Mouse (Mus musculus) G1E (cell line): Measurements from ENCODE around the gene Inhbb.

ENCODE experiments used
- CTCF ChIP-seq: IDR thresholded peaks from 2 replicates; pipeline ENCODE4 v1.5.1; 2012; ENCODE audit warnings: low read depth, low read length, inconsistent platforms, mixed read lengths
- GATA1 ChIP-seq: IDR thresholded peaks from 2 replicates; pipeline ENCODE4 v1.6.1; 2012; ENCODE audit warnings: borderline replicate concordance, low read length, inconsistent platforms, mixed read lengths
- GATA2 ChIP-seq: IDR thresholded peaks from 2 replicates; pipeline ENCODE4 v1.6.1; 2012; ENCODE audit warnings: low read depth, low read length, inconsistent platforms, borderline replicate concordance
- POLR2AphosphoS5 ChIP-seq: IDR thresholded peaks from 2 replicates; pipeline ENCODE4 v1.6.1; 2012; ENCODE audit warnings: low read depth, low read length, inconsistent platforms; ENCODE audit not compliant: insufficient replicate concordance
- TAL1 ChIP-seq: conservative IDR thresholded peaks from 2 replicates; pipeline ENCODE4 v1.6.1; 2012; ENCODE audit warnings: low read depth, low read length, inconsistent platforms, mixed read lengths

GRCm38 (mm10) chr1:119437401-119437800 is 15.4 kb upstream of the Inhbb start:
- TF ChIP-seq POLR2AphosphoS5 (no peak), CTCF (no peak), TAL1 (no peak), GATA1 (no peak), GATA2 (no peak)
